Mouse (Mus musculus) T-helper 17 cell (primary cell): ENCODE results near the gene Ubl4b.

Experiments
- in situ Hi-C, 2 experiments: fragments of 300-600 bp; cut with MboI, MseI; formaldehyde crosslinking; loops; 1 replicate in 1 of 2; 2 replicates in 1 of 2; pipeline ENCODE4 v1.15.1; 2025; ENCODE audit warnings: high pct_unique_total_duplicates in 2 of 2

The Ubl4b gene

GRCm38 (mm10) chr3:107528401-107529118 lies 26.3 kb downstream of the Ubl4b start:
- in situ Hi-C loops, result no loop called here

- in situ Hi-C loops, result no loop called here
Measured at GRCm38 (mm10) chr3:107524547-107524946, 30.3 kb downstream of the Ubl4b start.

- in situ Hi-C loops, result no loop called here
Measured at GRCm38 (mm10) chr3:107520931-107521330, 33.9 kb downstream of the Ubl4b start.

GRCm38 (mm10) chr3:107517631-107518108 lies 37.2 kb downstream of the Ubl4b start, which contains the start of gene Slc6a17:
Gene Slc6a17, minus strand, starts transcription at chr3:107518018.
- in situ Hi-C loops, result no loop called here

GRCm38 (mm10) chr3:107516776-107517630 lies 37.9 kb downstream of the Ubl4b start:
- in situ Hi-C loops, result no loop called here

GRCm38 (mm10) chr3:107515989-107516388 lies 38.9 kb downstream of the Ubl4b start:
- in situ Hi-C loops, result no loop called here

GRCm38 (mm10) chr3:107511416-107511815 lies 43.5 kb downstream of the Ubl4b start:
- in situ Hi-C loops, result no loop called here

- in situ Hi-C loops, result no loop called here
Measured at GRCm38 (mm10) chr3:107508696-107509095, 46.2 kb downstream of the Ubl4b start.

- in situ Hi-C loops, result no loop called here
Measured at GRCm38 (mm10) chr3:107507966-107508365, 46.9 kb downstream of the Ubl4b start.

GRCm38 (mm10) chr3:107506531-107506930 lies 48.3 kb downstream of the Ubl4b start:
- in situ Hi-C loops, result no loop called here

- in situ Hi-C loops, result no loop called here
Measured at GRCm38 (mm10) chr3:107505464-107506367, 49.2 kb downstream of the Ubl4b start.

GRCm38 (mm10) chr3:107504542-107504941 lies 50.3 kb downstream of the Ubl4b start:
- in situ Hi-C loops, result no loop called here

GRCm38 (mm10) chr3:107503716-107504115 lies 51.2 kb downstream of the Ubl4b start:
- in situ Hi-C loops, result no loop called here
